Mouse (Mus musculus) embryonic stem cell, embryonic (primary cell): ENCODE results near the gene Fmnl1.

Experiments used
- CTCF ChIA-PET, 4 experiments: fragments of 300-600 bp in 2 of 4; fragments of 350-600 bp in 2 of 4; sonication (Branson Sonifier 250); formaldehyde crosslinking; loops; one replicate each; lab custom pipeline; 2022; ENCODE audit warnings: inconsistent platforms in 2 of 4; lab: Charles Lee
- POLR2A ChIA-PET, 4 experiments: fragments of 300-600 bp in 2 of 4; fragments of 350-600 bp in 2 of 4; sonication (Branson Sonifier 250); formaldehyde crosslinking; loops; one replicate each; lab custom pipeline; 2022; ENCODE audit warnings: antibody characterized with exemption in 4 of 4, inconsistent platforms in 1 of 4; lab: Charles Lee

Fmnl1 gene

DNA sequence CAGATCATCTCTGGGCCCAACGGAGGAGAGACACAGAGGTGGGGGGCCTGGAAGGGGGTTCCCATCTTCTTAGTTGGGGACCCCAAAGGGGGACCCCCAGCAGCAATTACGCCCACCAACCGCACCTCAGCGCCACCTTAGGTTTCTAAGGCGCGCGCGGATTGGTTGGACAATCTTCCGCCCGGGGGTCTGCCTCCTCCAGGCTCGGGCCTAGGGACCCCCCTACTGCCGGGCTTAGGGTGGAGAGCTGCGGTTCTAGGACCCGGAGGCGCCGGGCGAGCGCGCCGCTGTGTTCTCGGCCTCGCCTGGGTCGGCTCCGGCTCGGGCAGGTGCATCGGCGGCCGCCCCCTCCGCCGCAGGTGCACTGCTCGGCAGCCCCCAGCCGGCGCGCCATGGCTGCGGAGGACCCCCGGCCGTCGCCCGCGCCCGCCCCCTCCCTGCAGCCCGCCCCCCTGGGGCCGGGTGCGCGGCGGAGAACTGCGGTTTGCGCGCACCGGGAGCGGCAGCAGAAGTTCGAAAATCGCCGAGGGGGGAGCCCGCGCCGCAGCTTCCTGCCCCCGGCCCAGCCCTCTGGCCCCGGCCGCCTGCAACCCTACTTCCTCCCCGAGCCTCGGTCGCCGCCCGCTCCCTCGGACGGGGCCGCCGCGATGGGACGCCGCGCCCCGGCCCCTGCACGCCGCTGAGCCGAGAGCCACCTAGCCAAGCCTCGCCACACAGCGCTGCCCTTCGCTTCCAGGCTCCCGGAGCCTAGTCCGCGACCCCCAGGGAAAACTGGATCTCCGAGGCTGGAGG is at the start of gene Fmnl1:
TSS of gene Fmnl1 (plus strand) at position 614 of the 792 bp plus-strand sequence.
- CTCF ChIA-PET: interaction anchor here in 3 of 4 experiments (0.7 to 3.8 kb wide), 7 partner anchors 9 to 1580 kb away, joined by 3 to 43 read pairs (median 5); no protein-coding TSS in a partner anchor
- POLR2A ChIA-PET: interaction anchor here (0.5 to 4.0 kb wide), 9 partner anchors 11 to 96 kb away, joined by 3 to 19 read pairs (median 3); partner anchors contain the start of genes Hexim1 (in 2 of the 4), Acbd4 (in 1 of the 4), Hexim2 (in 1 of the 4) and Map3k14 (in 1 of the 4)

DNA sequence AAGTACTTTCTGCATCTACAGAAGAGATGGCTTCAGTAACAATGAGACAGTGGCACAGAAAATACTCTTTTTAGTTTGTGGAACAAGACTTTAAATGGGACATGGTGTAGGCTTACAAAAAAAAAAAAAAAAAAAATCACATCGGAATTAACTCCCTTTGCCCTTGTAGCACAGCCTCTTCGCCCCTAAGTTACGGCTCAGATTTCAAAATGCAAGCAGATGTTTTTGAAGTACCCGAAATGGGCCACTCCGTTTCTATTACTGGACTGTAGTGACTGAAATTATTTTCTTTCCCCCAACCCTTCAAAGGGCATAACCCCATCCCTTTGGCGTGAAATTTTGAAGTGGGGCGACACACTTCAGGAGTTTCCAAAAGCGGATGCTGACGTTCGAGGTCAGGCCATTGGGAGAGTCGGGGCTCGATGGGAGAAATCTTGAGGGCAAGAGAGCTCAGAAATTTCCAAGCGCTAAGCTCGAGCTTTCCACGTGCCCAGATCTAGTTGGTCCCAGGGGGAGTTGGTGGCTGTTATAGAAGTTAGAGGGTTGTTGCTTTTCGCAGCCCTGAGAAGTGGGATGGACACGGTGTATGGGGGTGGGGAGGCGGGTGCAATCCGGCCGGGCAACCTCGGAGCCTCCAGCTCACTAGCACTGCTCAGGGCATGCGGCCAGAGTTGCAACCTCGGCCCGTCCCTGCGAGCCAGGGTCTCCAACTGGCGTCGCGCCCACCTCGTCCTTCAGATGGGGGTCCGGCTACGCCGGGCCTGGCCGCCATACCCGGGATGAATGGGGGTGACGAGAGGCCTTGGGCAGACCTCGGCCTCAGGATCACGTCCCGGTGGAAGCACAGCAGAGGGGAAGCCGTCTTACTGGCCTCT is 39.0 kb upstream of the Fmnl1 start, which contains the start of gene Hexim2:
TSS of gene Hexim2 (plus strand) at position 729 of the 875 bp plus-strand sequence.
- ChIA-PET CTCF (interaction anchor here (0.7 to 3.4 kb wide), 15 partner anchors 14 to 206 kb away, joined by 3 to 48 read pairs (median 8); partner anchors contain the start of genes Hexim1 (in 4 of the 4), Acbd4 (in 1 of the 4) and Plcd3 (in 1 of the 4)), POLR2A (interaction anchor here (0.5 to 33.6 kb wide), 87 partner anchors 9 to 1157 kb away, joined by 3 to 2603 read pairs (median 6); partner anchors contain the start of genes Hexim1 (in 4 of the 4), Acbd4 (in 3 of the 4), Plcd3 (in 3 of the 4) and Dcakd (in 2 of the 4))

DNA sequence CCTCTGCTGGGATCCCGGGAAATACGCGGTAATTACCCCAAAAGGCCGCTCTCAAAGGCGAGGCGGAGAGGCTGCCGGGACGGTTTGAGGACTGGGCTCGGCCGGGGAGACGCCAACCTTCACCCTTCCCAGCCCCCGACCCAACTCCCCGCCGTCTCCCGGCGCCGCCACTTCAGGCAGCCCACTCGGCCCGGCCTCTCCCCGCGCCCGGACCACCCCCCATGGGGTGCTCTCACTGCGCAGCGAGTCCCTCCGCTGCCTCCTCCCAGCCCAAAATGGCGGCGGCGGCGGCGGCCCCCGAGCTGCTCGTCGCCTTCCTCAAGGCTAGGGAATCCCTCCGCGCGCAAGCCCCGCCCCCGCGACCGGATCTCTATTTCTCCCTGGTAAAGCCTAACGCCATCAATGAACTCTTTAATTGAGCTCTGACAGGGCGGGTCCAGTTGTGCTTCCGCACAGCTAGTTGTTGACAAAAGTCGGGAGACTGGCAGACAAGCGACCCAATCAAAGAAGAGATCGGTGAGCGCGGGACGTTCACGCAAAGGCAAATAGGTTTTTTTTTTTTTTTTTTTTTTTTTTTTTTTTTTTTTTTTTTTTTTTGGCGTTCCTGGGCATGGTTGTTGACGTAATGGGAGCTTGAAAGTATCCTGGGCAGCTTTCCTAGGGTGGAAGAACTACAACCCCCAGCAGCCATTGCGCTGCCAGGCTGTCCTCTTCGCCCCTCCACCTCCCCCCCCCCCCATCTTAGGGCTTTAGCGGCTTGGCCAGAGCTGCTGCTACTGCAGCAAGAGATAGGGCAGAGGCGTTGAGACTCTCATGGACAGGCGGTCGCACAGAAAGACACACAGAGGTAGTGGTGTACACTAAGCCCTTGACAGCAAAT is 38.1 kb upstream of the Fmnl1 start:
- POLR2A ChIA-PET: interaction anchor here (0.6 to 33.6 kb wide), 182 partner anchors 9 to 1896 kb away, joined by 3 to 2603 read pairs (median 4); partner anchors contain the start of genes Hexim1 (in 4 of the 4), Acbd4 (in 3 of the 4), Plcd3 (in 3 of the 4) and Plekhm1 (in 3 of the 4)
- CTCF ChIA-PET: interaction anchor here (0.5 to 3.4 kb wide), 45 partner anchors 10 to 1162 kb away, joined by 3 to 48 read pairs (median 5); partner anchors contain the start of genes Hexim1 (in 4 of the 4), Acbd4 (in 1 of the 4), Higd1b (in 1 of the 4) and Plcd3 (in 1 of the 4)

DNA sequence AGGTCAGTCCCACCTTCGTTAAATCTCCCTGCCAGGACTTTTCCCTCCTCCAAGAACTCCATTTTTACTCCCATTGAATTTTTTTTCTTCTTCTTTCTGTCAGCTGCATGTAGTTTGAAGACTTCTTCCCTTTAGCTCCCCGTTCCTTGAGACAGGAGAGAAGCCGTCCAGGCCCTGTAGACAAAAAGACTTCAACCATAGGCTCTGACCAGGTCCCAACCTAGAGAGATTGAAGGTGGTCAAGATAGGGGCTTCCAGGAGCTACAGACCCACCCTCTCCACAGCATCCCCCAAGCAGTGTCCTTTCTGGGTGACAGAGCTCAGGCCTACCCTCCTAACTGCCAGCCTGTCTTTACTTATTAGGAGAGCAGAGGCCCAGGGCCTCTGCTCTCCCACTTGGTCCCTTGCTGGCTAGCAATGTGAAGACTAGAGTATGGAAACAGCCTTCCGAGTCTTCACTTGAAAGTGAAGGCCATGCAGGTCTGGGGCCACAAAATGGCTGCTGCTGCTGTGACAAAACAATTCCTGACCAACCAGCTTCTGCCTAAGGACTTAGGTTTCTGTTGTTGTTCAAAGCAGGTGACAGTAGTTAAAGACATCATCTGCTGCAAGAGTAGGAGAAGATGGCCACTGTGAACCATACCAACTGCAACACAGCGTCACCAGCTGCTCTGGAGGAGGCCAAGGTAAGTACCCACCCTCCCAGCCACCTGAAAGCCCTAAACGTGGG is 37.3 kb upstream of the Fmnl1 start:
- ChIA-PET CTCF (interaction anchor here (0.5 to 3.4 kb wide), 35 partner anchors 16 to 1163 kb away, joined by 3 to 48 read pairs (median 6); partner anchors contain the start of genes Hexim1 (in 3 of the 4), Acbd4 (in 1 of the 4) and Plcd3 (in 1 of the 4)), POLR2A (interaction anchor here (0.6 to 33.6 kb wide), 163 partner anchors 8 to 1896 kb away, joined by 3 to 2603 read pairs (median 4); partner anchors contain the start of genes Hexim1 (in 4 of the 4), Acbd4 (in 3 of the 4), Plcd3 (in 3 of the 4) and Plekhm1 (in 3 of the 4))

DNA sequence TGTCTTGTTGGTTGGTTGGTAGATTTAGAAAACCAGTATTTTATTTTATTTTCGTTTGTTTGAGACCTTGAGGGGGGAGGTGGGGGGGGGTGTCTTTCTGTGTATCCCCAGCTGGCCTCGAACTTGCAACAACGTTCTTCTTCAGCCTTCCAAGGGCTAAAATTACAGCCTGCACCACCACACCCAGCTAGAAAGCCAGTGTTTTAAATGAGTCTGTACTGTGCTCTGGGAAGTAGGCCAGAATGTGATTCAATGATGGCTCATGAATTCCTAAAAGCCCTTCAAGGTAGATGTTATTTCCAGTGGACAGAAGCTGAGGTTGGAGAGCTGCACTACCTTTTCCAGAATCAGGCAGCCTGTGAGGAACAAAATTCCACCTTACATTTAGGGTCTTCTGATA is 36.7 kb upstream of the Fmnl1 start:
- ChIA-PET POLR2A (interaction anchor here (0.6 to 33.6 kb wide), 28 partner anchors 9 to 1024 kb away, joined by 3 to 2603 read pairs (median 28); partner anchors contain the start of genes Hexim1 (in 4 of the 4), Acbd4 (in 3 of the 4), Plcd3 (in 3 of the 4) and Adam11 (in 1 of the 4)), CTCF (interaction anchor here in 3 of 4 experiments (1.6 to 3.4 kb wide), 6 partner anchors 19 to 32 kb away, joined by 9 to 48 read pairs (median 18); partner anchors contain the start of genes Acbd4 (in 1 of the 3), Hexim1 (in 1 of the 3) and Plcd3 (in 1 of the 3))

DNA sequence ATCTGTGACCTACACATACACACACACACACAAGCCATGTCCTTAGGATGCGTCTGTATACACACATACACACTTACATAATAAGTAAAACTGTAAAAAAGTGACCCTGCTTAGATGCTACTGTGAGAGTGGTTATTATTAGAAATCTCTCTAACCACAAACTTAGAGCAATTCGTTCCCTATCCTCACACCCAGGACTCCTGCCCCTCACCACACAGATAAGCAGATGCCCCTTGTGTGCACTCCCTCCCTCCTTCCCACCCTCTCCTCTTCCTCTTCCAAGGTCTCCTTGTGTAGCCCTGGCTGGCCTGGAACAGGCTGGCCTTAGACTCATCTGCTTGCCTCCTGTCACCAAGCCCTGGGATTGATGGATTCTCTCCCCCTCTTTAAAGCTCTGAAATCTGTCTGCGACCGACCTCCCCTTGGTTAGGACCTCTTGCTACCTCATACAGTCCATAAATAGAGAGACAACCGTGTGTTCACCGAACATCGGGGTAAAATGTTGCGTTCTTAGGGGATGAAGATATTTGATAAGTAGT is 34.8 kb upstream of the Fmnl1 start:
- ChIA-PET CTCF (interaction anchor here in 2 of 4 experiments (0.8 to 1.1 kb wide), 2 partner anchors 24 to 33 kb away, joined by 3 to 4 read pairs; no protein-coding TSS in a partner anchor), POLR2A (interaction anchor here in 3 of 4 experiments (0.6 to 33.6 kb wide), 8 partner anchors 7 to 138 kb away, joined by 3 to 2603 read pairs (median 92); partner anchors contain the start of genes Hexim1 (in 3 of the 3), Acbd4 (in 1 of the 3) and Plcd3 (in 1 of the 3))

DNA sequence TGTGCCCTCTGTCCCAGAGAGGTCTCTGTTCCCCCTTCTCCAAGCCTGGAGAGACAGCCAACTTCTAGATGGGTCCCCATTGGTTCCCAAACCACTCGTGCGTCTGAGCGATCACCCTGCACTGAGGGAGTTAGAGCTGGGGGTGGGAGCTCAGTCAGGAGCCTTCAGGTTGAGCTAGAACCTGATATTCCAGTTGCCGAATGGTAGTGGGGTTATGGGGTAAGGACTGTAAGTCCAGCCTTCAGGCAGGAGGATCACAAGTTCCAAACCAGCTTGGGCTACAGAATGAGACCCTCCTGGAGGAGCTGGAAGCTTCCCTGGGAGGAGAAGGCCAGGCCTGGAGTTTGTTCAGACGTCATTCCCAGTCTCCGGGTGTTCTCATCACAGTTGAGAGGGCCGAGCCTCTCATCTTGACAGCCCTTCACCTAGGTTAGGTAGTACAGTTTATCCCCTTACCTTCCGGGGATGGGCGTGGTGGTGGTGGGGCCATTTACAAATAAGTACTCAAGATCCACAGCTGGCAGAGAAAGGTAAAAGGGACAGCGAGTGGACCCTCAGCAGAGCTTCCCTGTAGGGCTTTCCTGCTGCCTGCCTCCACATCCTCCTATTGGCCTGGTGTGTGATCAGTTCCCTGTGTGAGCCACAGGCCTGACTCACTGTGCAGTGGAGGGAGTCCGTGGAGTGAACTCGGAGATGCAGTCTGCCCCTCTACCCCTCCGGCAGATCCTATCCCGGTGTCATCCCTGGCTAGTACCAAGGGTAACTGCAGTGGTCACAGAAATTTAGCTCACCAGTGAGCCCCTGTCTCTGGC is 30.8 kb upstream of the Fmnl1 start:
- ChIA-PET POLR2A (interaction anchor here (0.7 to 33.6 kb wide), 24 partner anchors 7 to 193 kb away, joined by 3 to 2603 read pairs (median 8); partner anchors contain the start of genes Hexim1 (in 3 of the 4), Acbd4 (in 2 of the 4), Hexim2 (in 2 of the 4) and Plcd3 (in 2 of the 4)), CTCF (interaction anchor here (0.6 to 5.2 kb wide), 11 partner anchors 18 to 468 kb away, joined by 3 to 30 read pairs (median 3); partner anchors contain the start of gene Hexim1 (in 1 of the 4))

DNA sequence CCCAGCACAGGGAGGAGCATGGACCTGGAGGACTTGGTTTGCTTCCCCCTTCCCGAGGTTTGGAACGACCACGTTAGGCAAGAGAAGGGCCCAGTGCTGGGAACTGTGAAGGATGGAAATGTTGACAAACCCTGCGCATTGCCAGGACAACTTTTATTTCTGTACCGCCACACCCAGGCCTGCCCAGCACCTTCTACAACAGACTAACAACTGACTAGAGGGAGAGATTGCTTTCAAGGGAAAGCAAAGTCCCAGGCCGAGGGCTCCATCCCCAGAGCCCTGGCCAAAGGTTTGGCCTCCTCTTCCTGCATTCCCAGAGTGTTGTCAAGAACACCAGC is 30.2 kb upstream of the Fmnl1 start:
- CTCF ChIA-PET: interaction anchor here (0.6 to 5.2 kb wide), 10 partner anchors 18 to 568 kb away, joined by 3 to 30 read pairs (median 4); partner anchors contain the start of genes Acbd4 (in 1 of the 4) and Plcd3 (in 1 of the 4)
- POLR2A ChIA-PET: interaction anchor here in 3 of 4 experiments (0.6 to 33.6 kb wide), 20 partner anchors 8 to 240 kb away, joined by 3 to 2603 read pairs (median 8); partner anchors contain the start of genes Hexim1 (in 3 of the 3), Acbd4 (in 2 of the 3), Hexim2 (in 2 of the 3) and Plcd3 (in 2 of the 3)

DNA sequence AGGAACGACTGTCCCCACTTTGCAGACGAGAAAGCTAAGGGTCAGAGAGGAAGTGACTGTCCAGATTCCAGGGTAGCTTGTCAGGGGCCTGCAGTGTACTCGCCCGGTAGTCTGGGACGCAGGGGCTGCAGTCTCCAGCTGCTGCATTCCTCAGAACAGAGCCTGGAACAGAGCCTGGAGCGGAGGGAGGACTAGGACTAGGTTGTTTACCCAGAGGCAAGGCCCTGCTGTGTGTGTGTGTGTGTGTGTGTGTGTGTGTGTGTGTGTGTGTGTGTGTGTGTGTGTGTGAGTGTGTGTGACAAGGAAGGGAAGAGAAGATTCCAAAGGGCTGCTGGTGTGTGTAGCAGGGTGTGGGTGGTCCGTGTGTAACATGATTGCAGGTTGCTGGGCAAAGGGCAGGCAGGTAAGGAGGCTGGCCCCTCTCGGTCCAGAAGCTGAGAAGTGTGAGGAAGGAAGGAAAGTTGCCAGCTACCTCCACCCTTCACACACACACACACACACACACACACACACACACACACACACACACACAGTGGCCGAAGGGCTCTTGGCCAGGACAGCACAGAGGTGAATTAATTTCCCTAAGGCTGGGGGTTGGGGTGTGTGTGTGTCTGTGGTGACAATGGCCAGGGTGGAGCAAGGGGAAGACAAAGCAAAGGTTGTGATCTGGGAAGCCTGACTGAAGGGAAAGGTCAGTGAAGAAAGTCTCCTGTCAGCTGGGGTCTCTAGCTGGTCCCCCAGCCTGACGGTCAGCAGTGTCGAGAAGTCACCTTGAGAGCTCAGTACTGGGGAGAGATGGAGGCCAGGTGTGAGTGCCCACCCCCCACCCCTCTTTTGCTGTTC is 29.6 kb upstream of the Fmnl1 start:
- CTCF ChIA-PET: interaction anchor here (0.5 to 5.2 kb wide), 17 partner anchors 17 to 569 kb away, joined by 3 to 30 read pairs (median 5); partner anchors contain the start of genes Acbd4 (in 1 of the 4) and Plcd3 (in 1 of the 4)

DNA sequence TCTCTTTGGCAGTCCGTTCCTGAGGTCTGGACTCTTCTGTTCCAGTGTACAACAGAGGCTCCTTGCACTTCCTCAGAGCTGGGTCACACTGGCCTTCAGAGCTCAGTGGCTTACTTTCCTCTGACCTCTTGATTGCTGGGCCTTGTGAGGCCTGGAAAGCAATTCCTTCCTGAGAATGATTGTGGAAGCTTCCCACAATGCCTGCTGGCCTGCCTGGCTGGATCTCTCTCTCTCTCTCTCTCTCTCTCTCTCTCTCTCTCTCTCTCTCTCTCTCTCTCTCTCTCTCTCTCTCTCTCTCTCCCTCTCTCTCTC is 29.0 kb upstream of the Fmnl1 start:
- CTCF ChIA-PET: interaction anchor here (0.6 to 5.2 kb wide), 12 partner anchors 17 to 357 kb away, joined by 3 to 30 read pairs (median 4); partner anchors contain the start of genes Acbd4 (in 1 of the 4) and Plcd3 (in 1 of the 4)

More for the DNA sequence above, 29.6 kb upstream of the Fmnl1 start:
- POLR2A ChIA-PET: interaction anchor here (0.5 to 33.6 kb wide), 27 partner anchors 8 to 240 kb away, joined by 3 to 2603 read pairs (median 6); partner anchors contain the start of genes Hexim1 (in 3 of the 4), Hexim2 (in 3 of the 4), Acbd4 (in 2 of the 4) and Plcd3 (in 2 of the 4)

DNA sequence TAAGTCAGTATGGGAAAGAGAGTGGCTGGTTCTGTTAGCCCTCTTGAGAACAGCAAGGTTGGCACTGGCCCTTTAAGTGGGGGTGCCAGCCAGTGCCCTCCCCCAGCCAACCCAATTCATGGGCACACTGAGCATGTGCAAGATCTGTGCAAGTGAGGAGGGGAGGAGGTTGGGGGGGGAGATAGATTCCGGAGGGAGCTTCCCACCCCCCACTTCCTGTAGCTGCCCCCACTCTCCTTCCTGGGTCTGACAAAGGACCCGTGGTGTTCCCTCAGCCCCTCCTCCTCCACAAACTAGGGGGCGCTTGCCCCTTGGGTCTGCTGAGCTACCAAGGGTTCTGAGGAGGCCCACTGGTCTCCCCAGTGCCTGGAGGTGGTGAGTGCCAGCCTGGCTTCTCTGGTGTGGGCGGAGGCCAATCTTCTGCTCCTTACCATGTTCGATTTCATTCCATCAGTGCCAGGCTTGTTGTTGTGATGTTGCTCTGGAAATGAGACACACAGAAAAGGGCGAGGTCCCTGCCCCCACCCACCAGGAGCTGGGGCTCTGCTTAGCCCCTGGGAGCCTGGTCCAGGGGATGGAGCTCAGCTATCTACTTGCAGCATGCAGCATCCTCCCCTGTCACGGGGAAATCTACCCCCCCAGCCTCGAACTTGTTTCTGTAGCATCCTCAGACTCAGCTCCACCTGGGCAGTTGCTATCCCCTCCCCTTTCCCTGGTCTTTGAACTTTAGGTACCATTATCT is 28.3 kb upstream of the Fmnl1 start:
- CTCF ChIA-PET: interaction anchor here in 3 of 4 experiments (0.6 to 5.2 kb wide), 15 partner anchors 9 to 250 kb away, joined by 3 to 30 read pairs (median 4); partner anchors contain the start of genes Acbd4 (in 1 of the 3) and Plcd3 (in 1 of the 3)

More for the DNA sequence above, 29.0 kb upstream of the Fmnl1 start:
- POLR2A ChIA-PET: interaction anchor here (0.6 to 33.6 kb wide), 19 partner anchors 8 to 241 kb away, joined by 3 to 2603 read pairs (median 9); partner anchors contain the start of genes Hexim1 (in 3 of the 4), Hexim2 (in 3 of the 4), Acbd4 (in 2 of the 4) and Plcd3 (in 2 of the 4)

More for the DNA sequence above, 28.3 kb upstream of the Fmnl1 start:
- POLR2A ChIA-PET: interaction anchor here (0.5 to 33.6 kb wide), 20 partner anchors 8 to 565 kb away, joined by 3 to 2603 read pairs (median 8); partner anchors contain the start of genes Hexim1 (in 3 of the 4), Hexim2 (in 3 of the 4), Acbd4 (in 2 of the 4) and Plcd3 (in 2 of the 4)
